ENCODE assay signal across 8 mouse cellular contexts in genomic region chr6:124966466-124967118, GRCm38 (mm10). TPM values are rescaled to one million over a fixed set of nuclear protein-coding genes. Genes with fewer than 3 reads are reported as not detected.
DNase-seq lines count a peak whose midpoint lies in the region; ATAC-seq and TF ChIP-seq lines count a peak whose summit lies in the region.

No protein-coding gene starts in this region.

- no peak for TF ChIP-seq EP300 in liver, embryonic 14.5 days (IDR thresholded peaks at IDR 0.05; ENCODE audit: low read depth)

- peaks cover 17% of the 10 kb centered on the region for H3K4me1 ChIP-seq in kidney, embryonic 15.5 days
- peaks cover 15% of the 10 kb centered on the region in 2 experiments for H3K4me1 ChIP-seq in liver, embryonic 14.5 days (replicated peaks; ENCODE audit: control insufficient read depth in 2 of 2, insufficient read depth in 2 of 2, low read length in 1 of 2)

- TF ChIP-seq CTCF in liver, embryonic 14.5 days (IDR thresholded peaks at IDR 0.05; ENCODE audit: low read depth) = peak; percentile 57

- H3K27me3 ChIP-seq in kidney, embryonic 15.5 days = no peaks in the 10 kb centered on the region
- no peaks in the 10 kb centered on the region for H3K27me3 ChIP-seq in liver, embryonic 14.5 days (ENCODE audit: control insufficient read depth, insufficient read depth, low read length)

- H3K9ac ChIP-seq in kidney, embryonic 15.5 days = 0 out of 2 replicates have a peak overlapping the region, but pooled peaks have one; percentile 95
- no peak overlapping the region; the same call in 1 of the 2 replicates for H3K9ac ChIP-seq in liver, embryonic 14.5 days (replicated peaks)

- ATAC-seq in kidney, embryonic 15.5 days (replicated peaks; ENCODE audit: low FRiP score) = no peak
- no peak for ATAC-seq in liver, embryonic 14.5 days (ENCODE audit: insufficient read depth)

- no peaks in the 10 kb centered on the region for H3K9me3 ChIP-seq in kidney, embryonic 15.5 days (replicated peaks)
- H3K9me3 ChIP-seq in liver, embryonic 14.5 days (ENCODE audit: control insufficient read depth, low read length) = no peaks in the 10 kb centered on the region

- DNase-seq in kidney, adult 8-10 months = no peak
- DNase-seq in T-cell, adult 2 months (ENCODE audit: low spot score) = peak; percentile 18
- DNase-seq in heart, postnatal 14 days = peak; percentile 10 to 16
- no peak for DNase-seq in liver, embryonic 14.5 days (ENCODE audit: low read depth in 3 of 3, low spot score in 3 of 3)
- DNase-seq in retina, postnatal 1 day = peak; percentile 23
- no peak for DNase-seq in gastrocnemius, adult 18-20 months (ENCODE audit: low spot score)
- no peak for DNase-seq in yolk sac, embryonic 10.5 days (ENCODE audit: low spot score)

- H3K36me3 ChIP-seq in kidney, embryonic 15.5 days = peaks cover 26% of the 10 kb centered on the region
- H3K36me3 ChIP-seq in liver, embryonic 14.5 days (replicated peaks; ENCODE audit: control insufficient read depth, insufficient read depth, low read depth) = no peaks in the 10 kb centered on the region; the same call in 1 of the 2 replicates

- peak overlapping the region; percentile 85 for H3K4me2 ChIP-seq in kidney, embryonic 15.5 days
- peak overlapping the region; percentile 76 for H3K4me2 ChIP-seq in liver, embryonic 14.5 days (ENCODE audit: low read depth)

- 96% methylated on average over 7 of the region's 7 CpGs for WGBS in kidney, embryonic 15.5 days
- WGBS in liver, embryonic 14.5 days (ENCODE audit: insufficient replicate concordance) = 93% methylated on average over 7 of the region's 7 CpGs

- intact Hi-C loops in heart, postnatal 14 days (cut with DNase I) = loop anchor here (10.0 kb wide), 2 partner anchors 62 to 112 kb away; partner anchors contain the start of gene P3h3

- H3K27ac ChIP-seq in kidney, embryonic 15.5 days = no peak overlapping the region
- no peak overlapping the region for H3K27ac ChIP-seq in liver, embryonic 14.5 days

- H3K4me3 ChIP-seq in kidney, embryonic 15.5 days (replicated peaks) = peak overlapping the region; percentile 72
- H3K4me3 ChIP-seq in liver, embryonic 14.5 days (ENCODE audit: insufficient read depth in 1 of 2, low read depth in 2 of 2, low read length in 2 of 2) = peak overlapping the region in 1 of 2 experiments; percentile 88; a peak in 2 of 4 replicates

RNA-seq across cellular contexts. Expression of gene Cops7a, which starts 1.3 kb away (rescaled TPM):
- 163 and 164 TPM in 2 replicates for polyA plus RNA-seq in kidney, embryonic 15.5 days (2015; fragmentation: Nextera tagmentation; extraction: Ambion mirVana)
- total RNA-seq in heart, postnatal 14 days (2021) = 10 to 100 TPM; 90.1 to 99.6 TPM
- polyA plus RNA-seq in liver, embryonic 14.5 days (2012; rRNA removed) = 57.8 and 62.6 TPM in 2 replicates
- 51.5 and 52.6 TPM in 2 replicates for polyA plus RNA-seq in liver, embryonic 14.5 days (2014; fragmentation: Nextera tagmentation; extraction: Ambion mirVana)
- total RNA-seq in gastrocnemius, adult 18-20 months (2021) = 100 to 1,000 TPM; 109 to 121 TPM

RNA-seq across cellular contexts. Expression of gene Pianp, which starts 29.9 kb away (rescaled TPM):
- 1.4 and 3.1 TPM in 2 replicates for polyA plus RNA-seq in kidney, embryonic 15.5 days (2015; fragmentation: Nextera tagmentation; extraction: Ambion mirVana)
- under 1 TPM; 0.60 to 0.66 TPM for total RNA-seq in heart, postnatal 14 days (2021)
- 0.07 and 0.09 TPM in 2 replicates for polyA plus RNA-seq in liver, embryonic 14.5 days (2012; rRNA removed)
- not detected in 2 replicates for polyA plus RNA-seq in liver, embryonic 14.5 days (2014; fragmentation: Nextera tagmentation; extraction: Ambion mirVana)
- under 1 TPM; 0.75 to 0.93 TPM for total RNA-seq in gastrocnemius, adult 18-20 months (2021)

RNA-seq across cellular contexts. Expression of gene Mlf2, which starts 35.4 kb away (rescaled TPM):
- 357 and 385 TPM in 2 replicates for polyA plus RNA-seq in kidney, embryonic 15.5 days (2015; fragmentation: Nextera tagmentation; extraction: Ambion mirVana)
- total RNA-seq in heart, postnatal 14 days (2021) = 100 to 1,000 TPM; 214 to 217 TPM
- 85.0 and 96.5 TPM in 2 replicates for polyA plus RNA-seq in liver, embryonic 14.5 days (2012; rRNA removed)
- 98.1 and 116 TPM in 2 replicates for polyA plus RNA-seq in liver, embryonic 14.5 days (2014; fragmentation: Nextera tagmentation; extraction: Ambion mirVana)
- 100 to 1,000 TPM; 196 to 205 TPM for total RNA-seq in gastrocnemius, adult 18-20 months (2021)

RNA-seq across cellular contexts. Expression of gene Zfp384, which starts 42.4 kb away (rescaled TPM):
- polyA plus RNA-seq in kidney, embryonic 15.5 days (2015; fragmentation: Nextera tagmentation; extraction: Ambion mirVana) = 16.1 and 17.8 TPM in 2 replicates
- 10 to 100 TPM; 24.4 to 24.8 TPM for total RNA-seq in heart, postnatal 14 days (2021)
- polyA plus RNA-seq in liver, embryonic 14.5 days (2012; rRNA removed) = 20.2 and 22.2 TPM in 2 replicates
- polyA plus RNA-seq in liver, embryonic 14.5 days (2014; fragmentation: Nextera tagmentation; extraction: Ambion mirVana) = 2.9 and 3.1 TPM in 2 replicates
- 10 to 100 TPM; 22.4 to 24.0 TPM for total RNA-seq in gastrocnemius, adult 18-20 months (2021)

RNA-seq across cellular contexts. Expression of gene Ptms, which starts 46.7 kb away (rescaled TPM):
- polyA plus RNA-seq in kidney, embryonic 15.5 days (2015; fragmentation: Nextera tagmentation; extraction: Ambion mirVana) = 320 TPM in 2 replicates
- 100 to 1,000 TPM; 369 to 378 TPM for total RNA-seq in heart, postnatal 14 days (2021)
- 109 and 131 TPM in 2 replicates for polyA plus RNA-seq in liver, embryonic 14.5 days (2012; rRNA removed)
- polyA plus RNA-seq in liver, embryonic 14.5 days (2014; fragmentation: Nextera tagmentation; extraction: Ambion mirVana) = 29.7 and 39.7 TPM in 2 replicates
- total RNA-seq in gastrocnemius, adult 18-20 months (2021) = 100 to 1,000 TPM in 1 of 2 experiments, 10 to 100 TPM in 1; 64.3 to 105 TPM

Comparison
In these comparisons a context has a peak if more than half of its experiments do, and no peak if none do; other contexts are left out.
1. DNase-seq: peak in T-cell, adult 2 months (single experiment), heart, postnatal 14 days (2 of 2) and retina, postnatal 1 day (single experiment); none in kidney, adult 8-10 months (0 of 2), liver, embryonic 14.5 days (0 of 3), gastrocnemius, adult 18-20 months (single experiment) and yolk sac, embryonic 10.5 days (single experiment).